Mouse (Mus musculus) kidney, adult 9 months (tissue): ENCODE results near the gene Med20.

ENCODE experiments used
- DNase-seq: peaks from one replicate; pipeline ENCODE4 v3.0.0; 2022

The Med20 gene

GRCm38 (mm10) chr17:47610849-47611660 lies at the start of gene Med20, which contains the start of the genes Bysl and Gm20517:
Med20 (plus strand) TSS chr17:47611582.
Bysl (minus strand) TSS chr17:47611492.
Gm20517 (plus strand) TSS chr17:47611589.
- peak; percentile 97 for DNase-seq

- DNase-seq, result no peak
Observed at GRCm38 (mm10) chr17:47562875-47563274, 48.5 kb upstream of the Med20 start.

GRCm38 (mm10) chr17:47564612-47565011 lies 46.8 kb upstream of the Med20 start:
- DNase-seq, result no peak

GRCm38 (mm10) chr17:47566133-47566532 lies 45.2 kb upstream of the Med20 start:
- DNase-seq, result no peak

DNA sequence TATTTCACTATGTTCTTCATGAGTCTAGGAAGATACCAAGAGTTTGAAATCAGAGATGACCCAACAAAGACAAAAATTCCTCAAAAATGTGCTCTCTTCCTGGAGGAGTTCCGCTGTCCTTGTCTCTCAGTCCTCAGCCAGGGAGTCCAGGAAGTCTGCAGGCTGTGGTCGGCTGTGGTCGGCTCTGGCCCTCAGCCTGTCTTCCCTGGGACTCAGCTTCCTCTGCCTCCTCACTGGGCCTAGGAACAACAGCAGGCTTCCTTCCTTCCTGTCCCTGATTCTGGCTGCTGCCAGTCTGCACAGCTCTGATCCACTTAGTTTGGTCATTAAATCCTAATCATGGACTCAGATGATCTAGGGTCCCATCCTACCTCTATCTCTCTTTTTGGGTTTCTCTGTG lies 44.1 kb upstream of the Med20 start:
- peak; percentile 62 for DNase-seq

GRCm38 (mm10) chr17:47568389-47568788 lies 43.0 kb upstream of the Med20 start:
- no peak for DNase-seq

- DNase-seq, result no peak
Observed at GRCm38 (mm10) chr17:47568951-47569527, 42.3 kb upstream of the Med20 start.

- no peak for DNase-seq
Observed at GRCm38 (mm10) chr17:47571621-47572020, 39.8 kb upstream of the Med20 start.

GRCm38 (mm10) chr17:47572436-47572835 lies 38.9 kb upstream of the Med20 start:
- no peak for DNase-seq

DNA sequence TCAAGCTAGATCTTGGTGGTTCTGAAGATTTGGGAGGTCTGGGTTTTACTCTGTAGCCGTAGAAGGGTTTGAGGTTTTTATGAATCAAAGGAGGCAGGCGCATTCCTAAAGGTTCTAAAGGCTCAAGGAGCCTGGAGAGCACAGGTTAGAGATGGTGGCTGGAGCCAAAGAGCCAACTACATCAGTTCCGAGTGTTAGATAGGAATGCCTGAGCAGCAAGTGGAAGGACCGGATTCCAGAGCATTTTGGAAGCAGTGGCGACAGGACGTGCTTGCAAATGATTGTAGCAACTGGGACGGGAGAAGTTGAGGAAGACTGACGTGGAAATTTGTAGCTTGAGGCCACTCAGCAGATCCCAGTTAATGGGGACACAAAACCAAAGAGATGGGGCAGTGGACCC lies 37.4 kb upstream of the Med20 start:
- DNase-seq, result no peak

- no peak for DNase-seq
Observed at GRCm38 (mm10) chr17:47574830-47575229, 36.6 kb upstream of the Med20 start.

- DNase-seq, result no peak
Observed at GRCm38 (mm10) chr17:47578655-47579054, 32.7 kb upstream of the Med20 start.

DNA sequence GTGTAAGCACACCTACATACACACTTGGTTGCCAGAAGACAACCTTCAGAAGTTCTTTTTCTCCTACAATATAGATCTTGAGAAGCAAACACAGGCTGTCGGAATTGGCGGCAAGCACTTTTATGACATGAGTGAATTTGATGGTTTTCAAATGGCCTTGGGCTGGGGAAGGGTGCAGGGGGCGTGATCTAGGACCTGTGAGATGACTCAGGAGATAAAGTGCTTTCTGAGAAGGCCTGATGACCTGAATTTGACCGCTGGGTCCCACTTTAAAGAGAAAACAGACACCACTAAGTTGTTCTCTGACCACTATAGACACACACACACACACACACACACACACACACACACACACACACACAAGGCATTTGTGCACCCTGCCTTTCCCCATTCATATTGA lies 30.4 kb upstream of the Med20 start:
- DNase-seq, result no peak

- DNase-seq, result no peak
Observed at GRCm38 (mm10) chr17:47588517-47588916, 22.9 kb upstream of the Med20 start.

DNA sequence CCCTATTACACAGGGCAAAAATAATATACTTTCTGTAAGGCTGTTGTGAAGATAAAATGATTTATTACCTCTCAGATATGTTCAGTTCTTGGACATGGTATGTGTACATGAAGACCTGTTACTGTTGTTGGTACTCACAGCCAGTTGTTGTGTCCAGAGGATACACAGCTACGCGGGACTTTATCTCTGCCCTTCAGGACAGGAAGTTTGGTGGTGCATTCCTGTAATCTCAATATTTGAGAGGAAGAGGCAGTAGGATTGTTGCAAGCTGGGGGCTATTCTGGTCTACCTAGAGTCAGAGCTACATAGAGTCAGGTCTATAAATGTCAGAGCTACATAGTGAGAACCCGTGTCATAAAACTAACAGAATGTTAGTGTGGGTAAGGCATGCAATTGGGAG lies 20.3 kb upstream of the Med20 start:
- DNase-seq, result no peak

DNA sequence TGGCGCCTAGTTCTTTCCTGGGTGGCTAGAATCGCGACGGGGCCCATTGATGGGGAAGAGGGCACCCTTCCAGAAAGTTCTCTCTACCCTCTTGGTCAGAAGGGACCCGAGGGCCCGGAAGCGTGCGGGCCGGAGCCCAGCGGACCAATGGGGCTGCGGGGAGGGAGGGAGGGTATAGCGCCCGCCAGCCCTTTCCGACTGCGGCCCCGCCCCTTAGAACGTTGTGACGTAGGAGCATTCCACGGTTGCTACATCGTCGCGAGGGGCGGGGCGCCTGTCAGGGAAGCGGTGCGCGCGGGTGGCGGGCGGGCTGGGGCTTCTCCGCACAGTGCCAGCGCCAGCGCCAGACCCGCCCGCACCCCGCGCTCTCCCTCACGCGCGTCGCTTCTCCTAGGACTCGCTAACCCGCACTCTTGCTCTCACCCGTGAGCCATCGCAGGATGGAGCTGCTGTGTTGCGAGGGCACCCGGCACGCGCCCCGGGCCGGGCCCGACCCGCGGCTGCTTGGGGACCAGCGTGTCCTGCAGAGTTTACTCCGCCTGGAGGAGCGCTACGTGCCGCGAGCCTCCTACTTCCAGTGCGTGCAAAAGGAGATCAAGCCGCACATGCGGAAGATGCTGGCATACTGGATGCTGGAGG lies 18.0 kb upstream of the Med20 start:
- peak; percentile 94 for DNase-seq

DNA sequence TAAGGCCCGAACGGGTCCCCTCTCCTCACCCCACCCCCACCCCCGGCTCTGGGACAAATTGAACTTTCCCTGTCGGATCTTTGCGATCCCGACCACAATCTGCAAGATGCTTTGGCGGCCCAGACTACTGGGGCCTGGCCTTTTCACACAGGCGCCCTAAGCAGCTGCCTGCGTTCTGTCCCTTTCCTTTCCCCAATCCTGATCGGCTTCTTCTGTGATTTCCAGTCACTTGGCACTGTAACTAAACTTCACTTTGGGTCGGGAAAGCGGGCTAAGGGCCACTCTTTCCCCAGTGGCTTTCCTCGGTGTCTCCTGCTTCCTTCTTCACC lies 17.6 kb upstream of the Med20 start:
- DNase-seq, result no peak

- peak; percentile 64 for DNase-seq
Observed at GRCm38 (mm10) chr17:47594183-47594968, 17.0 kb upstream of the Med20 start.

GRCm38 (mm10) chr17:47594969-47595247 lies 16.5 kb upstream of the Med20 start:
- DNase-seq, result no peak

GRCm38 (mm10) chr17:47595248-47596161 lies 15.9 kb upstream of the Med20 start:
- peak; percentile 86 for DNase-seq

GRCm38 (mm10) chr17:47596162-47596838 lies 15.1 kb upstream of the Med20 start:
- DNase-seq, result no peak

GRCm38 (mm10) chr17:47596839-47597164 lies 14.6 kb upstream of the Med20 start:
- no peak for DNase-seq
